Mouse (Mus musculus): ENCODE data around the gene Trpm6.

Gene Trpm6

DNA sequence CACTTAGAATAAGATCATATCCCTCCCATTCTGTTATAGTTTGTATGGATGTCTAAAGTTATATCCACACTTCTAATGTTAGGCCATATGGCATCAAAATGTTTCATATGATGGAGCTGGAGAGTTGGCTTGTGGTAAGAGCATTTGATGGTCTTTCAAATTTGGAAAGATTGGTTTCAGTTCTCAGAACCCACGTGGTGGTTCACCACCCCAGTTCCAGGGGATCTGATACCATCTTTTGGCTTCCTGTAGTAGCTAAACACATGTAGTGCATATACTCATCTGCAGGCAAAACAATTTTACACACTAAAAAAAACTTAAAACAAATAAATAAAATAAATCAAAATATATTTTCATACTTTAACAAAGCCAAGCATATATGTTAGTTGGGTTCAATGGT, 21.3 kb downstream of the Trpm6 start:
- DNase-seq (ENCODE audit: low read depth, low spot score) = no peak

GRCm38 (mm10) chr19:18771561-18771960, 21.8 kb downstream of the Trpm6 start:
- no peak for DNase-seq (ENCODE audit: low read depth, low spot score)

DNA sequence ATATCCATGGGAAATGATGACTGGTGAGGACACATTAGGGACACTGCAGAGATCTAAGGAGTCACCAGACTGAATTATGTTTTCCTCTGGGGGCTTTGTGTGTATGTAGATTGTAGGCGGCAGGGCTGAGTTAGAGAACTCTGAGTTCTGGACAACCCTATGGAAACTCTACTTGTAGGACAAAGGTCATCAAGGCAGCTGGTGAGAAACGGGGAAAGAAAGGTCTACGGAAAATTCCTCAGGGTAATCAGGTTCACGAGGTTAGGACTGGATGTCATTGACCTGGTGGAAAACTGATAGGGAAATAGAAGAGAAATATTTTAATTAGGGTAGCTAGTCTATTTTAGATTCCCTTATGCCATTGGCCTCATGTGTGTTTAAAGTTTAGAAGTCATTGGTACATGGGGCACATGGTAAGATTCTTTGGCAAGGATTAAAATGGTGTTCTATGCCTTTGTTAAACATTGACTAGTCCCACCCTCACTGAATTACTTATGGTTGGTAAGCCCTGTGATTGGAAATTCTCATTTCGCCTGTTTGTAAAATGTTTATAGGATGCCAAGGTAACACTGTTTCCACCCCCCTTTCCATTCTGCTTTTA, 23.2 kb downstream of the Trpm6 start:
- DNase-seq (ENCODE audit: low read depth, low spot score) = no peak

DNA sequence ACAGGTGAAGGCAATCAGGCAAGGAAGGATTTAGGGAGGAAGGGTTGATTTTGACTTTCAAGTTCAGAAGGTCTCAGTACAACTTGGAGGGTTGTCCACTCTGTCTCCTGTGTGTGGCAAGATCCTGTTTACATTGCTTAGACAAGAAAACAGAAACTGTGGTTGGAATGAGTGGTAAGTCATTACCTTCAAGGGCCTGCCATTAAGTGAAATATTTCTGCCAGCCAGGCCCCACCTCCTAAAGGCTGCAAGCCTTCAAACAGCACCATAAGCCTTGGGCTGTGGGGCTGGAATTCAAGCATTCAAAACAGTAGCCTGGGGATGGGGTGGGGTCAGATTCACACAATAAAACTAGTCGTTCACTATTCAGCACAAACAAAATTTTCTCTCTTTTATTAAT, 24.3 kb downstream of the Trpm6 start:
- no peak for DNase-seq (ENCODE audit: low read depth, low spot score)

DNA sequence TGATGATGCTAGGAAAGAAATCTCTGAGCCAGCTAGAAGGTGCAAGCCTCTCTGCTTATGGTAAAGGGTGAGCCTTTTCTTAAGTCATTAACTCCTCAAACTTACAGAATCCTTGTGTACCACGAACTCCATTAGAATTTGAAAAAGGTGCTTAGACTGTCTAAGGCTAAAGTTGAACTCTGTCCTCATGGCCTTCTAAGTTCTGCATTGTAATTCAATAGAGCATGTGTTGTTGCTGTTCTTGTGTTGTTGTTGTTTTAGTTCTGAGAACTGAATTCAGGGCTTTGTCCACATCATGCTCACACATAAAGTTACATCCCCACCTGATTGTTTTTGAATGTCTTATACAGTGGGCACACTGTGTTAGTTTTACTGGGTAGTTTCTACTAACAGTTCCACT, 49.9 kb downstream of the Trpm6 start:
- peak; percentile 51 for DNase-seq (ENCODE audit: low read depth, low spot score)

- no peak for DNase-seq (ENCODE audit: low read depth, low spot score)
Measured at GRCm38 (mm10) chr19:18811264-18811663, 61.5 kb downstream of the Trpm6 start.

- DNase-seq (ENCODE audit: low read depth, low spot score) = no peak
Measured at GRCm38 (mm10) chr19:18815170-18815569, 65.4 kb downstream of the Trpm6 start.

GRCm38 (mm10) chr19:18817425-18817824, 67.6 kb downstream of the Trpm6 start:
- DNase-seq (ENCODE audit: low read depth, low spot score) = peak; percentile 30

- DNase-seq (ENCODE audit: low read depth, low spot score) = no peak
Measured at GRCm38 (mm10) chr19:18828601-18829000, 78.8 kb downstream of the Trpm6 start.

DNA sequence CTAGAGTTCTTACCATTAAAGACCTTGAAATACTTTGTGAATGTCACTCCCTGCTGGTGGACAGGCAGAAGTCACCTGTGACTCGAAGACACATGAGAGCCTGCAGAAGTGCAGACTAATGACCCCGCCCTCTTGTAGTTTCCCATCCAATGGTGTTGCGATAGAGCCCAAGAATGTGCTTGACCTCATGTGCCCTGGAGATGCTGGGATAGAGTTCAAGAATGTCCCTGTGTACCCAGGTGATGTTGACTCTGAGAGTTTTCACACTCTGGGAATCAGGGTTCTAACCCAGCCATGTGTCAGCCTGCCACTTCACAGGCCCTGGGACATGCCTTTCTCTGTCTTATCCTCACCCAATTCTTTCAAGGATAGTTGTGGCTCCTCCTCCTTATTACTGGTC, 81.4 kb downstream of the Trpm6 start:
- DNase-seq (ENCODE audit: low read depth, low spot score) = no peak

DNA sequence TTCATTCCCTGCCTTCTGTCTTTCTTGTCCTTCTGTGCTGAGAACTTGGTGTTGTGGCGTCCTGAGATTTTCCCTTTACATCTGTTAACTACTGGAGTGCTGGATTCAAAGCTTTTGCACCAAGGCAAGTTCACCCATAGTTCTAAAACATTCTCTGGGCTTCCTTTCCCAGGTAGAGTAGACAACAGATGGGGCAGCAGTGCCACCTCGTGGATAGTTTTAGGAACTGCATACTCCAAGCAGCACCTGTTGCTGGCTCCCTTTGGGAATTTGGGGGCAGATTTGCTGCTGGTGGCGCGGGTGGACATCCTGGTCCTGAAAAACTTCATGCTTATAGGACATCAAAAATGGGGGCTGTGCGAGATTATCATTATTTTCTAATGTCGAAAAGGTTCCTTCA, 85.2 kb downstream of the Trpm6 start:
- peak; percentile 77 for DNase-seq (ENCODE audit: low read depth, low spot score)

GRCm38 (mm10) chr19:18841789-18842562, 92.2 kb downstream of the Trpm6 start:
- DNase-seq (ENCODE audit: low read depth, low spot score) = no peak

- no peak for DNase-seq (ENCODE audit: low read depth, low spot score)
Measured at GRCm38 (mm10) chr19:18842626-18843025, 92.8 kb downstream of the Trpm6 start.

DNA sequence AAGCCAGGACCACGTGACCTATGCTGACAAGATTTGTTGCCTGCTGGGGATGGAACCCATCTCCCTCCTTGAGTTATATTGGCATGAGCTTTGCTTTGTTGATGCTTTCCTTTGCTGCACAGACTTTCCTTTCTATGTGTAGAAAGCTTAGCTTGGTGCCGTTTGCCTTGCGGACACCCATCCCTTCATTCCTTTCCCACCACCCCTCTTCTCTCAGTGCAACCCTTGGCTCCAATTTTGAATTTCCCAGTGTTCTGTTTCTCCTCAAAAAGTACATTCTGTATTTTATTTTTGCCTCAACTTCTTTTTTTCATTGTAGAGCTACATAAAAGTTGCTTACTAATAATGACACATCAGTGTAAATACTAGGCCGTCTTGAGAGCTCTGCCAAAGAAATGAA, 96.6 kb downstream of the Trpm6 start:
- no peak for DNase-seq (ENCODE audit: low read depth, low spot score)

GRCm38 (mm10) chr19:18868311-18868710, 118.5 kb downstream of the Trpm6 start:
- DNase-seq (ENCODE audit: low read depth, low spot score) = peak; percentile 62

GRCm38 (mm10) chr19:18872792-18873569, 123.2 kb downstream of the Trpm6 start:
- DNase-seq (ENCODE audit: low read depth, low spot score) = no peak

DNA sequence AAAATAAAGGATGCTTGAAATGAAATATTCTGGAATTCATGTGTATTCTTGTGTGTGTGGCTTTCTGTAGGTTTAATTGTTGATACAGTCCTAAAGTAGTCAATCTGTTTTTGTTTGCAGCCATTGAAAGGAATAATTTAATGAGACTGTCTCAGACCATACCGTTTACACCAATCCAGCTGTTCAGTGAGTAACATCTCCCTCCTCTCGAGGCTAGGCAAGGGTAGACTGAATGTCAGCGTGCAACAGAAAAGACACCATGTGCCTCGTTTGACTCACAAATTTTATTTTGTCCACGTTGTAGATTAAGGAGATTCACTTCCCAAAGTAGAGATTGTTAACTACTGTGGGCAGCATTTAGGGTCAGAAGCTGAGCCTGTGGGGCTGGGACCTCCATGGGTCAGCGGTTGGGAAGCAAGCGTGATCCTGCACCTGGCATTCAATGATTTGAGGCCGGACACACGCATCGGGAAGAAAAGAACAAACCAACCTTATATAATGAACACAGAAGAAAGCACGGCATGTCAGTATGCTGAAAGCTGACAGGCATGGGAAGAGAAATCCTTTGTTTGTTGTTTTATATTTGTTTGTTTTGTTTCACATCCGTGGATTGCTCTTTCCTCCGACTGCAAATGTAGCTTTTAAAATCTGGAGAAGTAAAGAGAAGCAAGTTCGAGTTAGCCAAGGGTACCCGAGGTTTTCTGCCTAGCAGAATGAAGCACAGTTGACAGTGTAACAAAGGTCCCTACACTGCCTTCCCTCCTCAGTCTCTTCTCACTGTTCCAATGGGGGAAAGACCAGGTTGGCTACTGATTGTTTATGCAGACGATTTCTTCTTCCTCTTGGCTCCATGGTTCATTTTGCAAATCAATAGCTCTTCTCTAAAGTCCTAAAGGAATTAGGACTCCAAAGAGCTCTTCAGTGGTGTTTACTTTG, 124.2 kb downstream of the Trpm6 start:
- DNase-seq (ENCODE audit: low read depth, low spot score) = no peak

DNA sequence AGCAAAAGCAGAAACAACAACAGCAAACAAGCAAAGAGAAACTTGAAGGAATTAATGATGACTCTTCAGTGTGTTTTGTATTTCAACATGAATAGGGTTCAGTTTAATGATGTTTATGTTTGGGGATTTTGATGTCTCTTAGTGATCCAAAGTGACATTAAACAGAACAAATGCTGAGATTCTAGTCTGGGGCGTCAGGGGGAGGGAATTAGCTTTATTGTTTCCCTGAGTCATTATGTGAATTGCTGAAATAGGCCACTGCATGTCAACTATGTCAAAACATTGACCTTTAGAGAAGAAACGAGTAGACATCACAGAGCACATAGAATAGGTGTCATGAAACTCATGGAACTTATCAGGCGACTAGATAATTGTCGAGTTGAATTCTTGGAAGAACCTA, 129.5 kb downstream of the Trpm6 start:
- no peak for DNase-seq (ENCODE audit: low read depth, low spot score)

DNA sequence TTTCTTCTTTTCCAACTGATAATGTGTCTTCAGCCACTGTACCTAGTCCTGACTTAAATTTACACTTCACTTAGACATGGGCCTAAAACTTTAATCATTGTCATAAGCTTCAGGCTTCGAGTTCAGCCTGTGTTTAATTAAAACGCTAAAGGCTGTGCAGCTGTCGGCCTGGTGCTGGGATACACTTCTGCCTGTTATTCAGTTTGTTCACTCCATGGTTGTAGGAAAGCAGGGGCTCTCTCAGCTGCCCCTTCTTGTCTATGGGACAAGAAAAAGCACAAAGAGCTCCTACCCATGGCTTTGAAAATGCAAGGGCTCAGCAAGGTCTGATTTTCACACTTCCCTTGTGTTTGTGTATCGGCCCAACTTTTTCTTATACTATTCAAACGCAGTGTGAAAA, 131.4 kb downstream of the Trpm6 start:
- no peak for DNase-seq (ENCODE audit: low read depth, low spot score)

DNA sequence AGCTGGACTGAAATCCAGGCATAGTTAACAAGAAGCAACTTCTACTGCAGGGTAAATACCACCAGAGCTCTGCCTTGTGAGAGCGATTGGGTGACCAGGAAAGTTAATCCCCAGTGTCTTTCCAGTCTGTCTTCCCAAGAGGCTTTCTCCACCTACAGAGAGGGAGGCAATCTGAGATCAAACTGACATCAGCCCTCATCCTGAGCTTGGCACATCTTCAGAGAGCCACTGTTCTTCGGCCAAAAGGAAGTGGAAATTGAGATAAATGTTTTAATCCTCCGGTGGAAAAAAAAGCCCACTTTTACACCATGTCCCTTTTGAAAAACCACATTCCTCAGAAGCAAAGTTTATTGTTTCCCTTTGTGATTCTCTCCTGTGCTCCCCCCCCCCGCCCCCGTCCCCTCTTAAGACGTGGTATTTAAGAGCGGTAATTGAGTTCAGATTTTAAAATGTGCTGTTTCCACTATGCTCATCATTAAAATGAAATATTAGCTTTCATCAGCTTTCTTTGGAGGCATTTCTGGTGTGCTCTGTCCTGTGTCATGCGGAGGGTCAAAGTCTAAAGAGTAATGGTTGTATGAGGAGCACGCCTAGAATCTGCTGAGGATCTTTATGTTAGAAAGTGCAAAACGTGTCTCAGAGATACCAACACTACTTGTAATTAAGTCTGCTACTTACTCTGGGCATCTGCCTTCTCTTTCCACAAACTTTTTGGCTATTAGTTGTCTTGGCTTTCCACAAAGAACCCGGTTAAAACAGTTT, 138.0 kb downstream of the Trpm6 start:
- no peak for DNase-seq (ENCODE audit: low read depth, low spot score)

Measured in ZHBTc4 (cell line).